Mouse (Mus musculus) kidney, adult 18-20 months (tissue): ENCODE data around the gene Retreg2.

Source experiments
- DNase-seq: peaks from one replicate; pipeline ENCODE4 v3.0.0; 2021

Gene Retreg2

DNA sequence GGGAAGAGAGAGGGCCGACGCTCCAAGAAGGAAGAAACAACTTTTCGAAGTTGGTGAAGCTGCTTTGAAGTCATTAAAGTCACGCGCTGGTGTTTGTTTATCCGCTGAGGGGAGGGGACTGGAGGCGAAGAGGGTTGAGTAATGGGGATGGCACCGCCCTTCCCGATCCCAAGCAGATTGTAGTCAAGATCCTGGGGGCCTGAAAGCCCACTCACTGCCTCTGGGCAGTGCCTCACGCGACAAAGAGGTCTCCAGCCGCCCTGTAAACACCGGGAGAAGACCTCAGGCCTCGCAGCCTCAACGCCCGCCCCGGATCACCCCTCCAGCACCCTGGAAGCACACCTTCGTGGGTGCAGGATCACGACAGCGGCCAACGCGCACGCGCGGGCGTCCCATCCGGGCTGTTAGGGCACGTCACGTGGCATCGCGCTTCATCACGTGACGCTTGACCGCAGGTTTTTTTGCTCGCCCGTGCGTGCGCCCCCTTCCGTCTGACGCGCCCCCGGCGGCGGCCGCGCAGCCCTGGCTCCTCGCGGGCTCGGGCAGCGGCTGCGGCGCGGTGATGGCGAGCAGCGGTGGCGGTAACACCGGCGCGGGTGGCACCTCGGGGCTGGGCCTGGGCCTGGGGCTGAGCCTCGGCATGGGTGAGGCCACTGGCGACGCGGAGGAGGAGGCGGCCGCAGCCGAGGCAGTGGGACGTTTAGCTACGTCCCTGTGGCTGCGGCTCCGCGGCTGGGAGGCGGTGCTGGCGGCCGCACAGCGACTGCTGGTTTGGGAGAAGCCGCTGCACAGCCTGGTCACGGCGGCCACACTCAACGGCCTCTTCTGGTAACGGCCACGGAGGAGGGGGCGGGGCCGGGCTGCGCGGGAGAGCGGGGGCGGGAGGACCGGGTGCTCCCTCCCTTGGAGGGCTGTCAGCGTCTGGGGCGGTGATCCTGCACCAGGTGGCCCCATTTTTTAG, at the start of gene Retreg2, which contains the start of gene Cnppd1:
TSS of gene Retreg2 (plus strand) at position 478 of the 961 bp plus-strand sequence.
TSS of gene Cnppd1 (minus strand) at position 411 of the 961 bp plus-strand sequence.
- peak; percentile 98 for DNase-seq

DNA sequence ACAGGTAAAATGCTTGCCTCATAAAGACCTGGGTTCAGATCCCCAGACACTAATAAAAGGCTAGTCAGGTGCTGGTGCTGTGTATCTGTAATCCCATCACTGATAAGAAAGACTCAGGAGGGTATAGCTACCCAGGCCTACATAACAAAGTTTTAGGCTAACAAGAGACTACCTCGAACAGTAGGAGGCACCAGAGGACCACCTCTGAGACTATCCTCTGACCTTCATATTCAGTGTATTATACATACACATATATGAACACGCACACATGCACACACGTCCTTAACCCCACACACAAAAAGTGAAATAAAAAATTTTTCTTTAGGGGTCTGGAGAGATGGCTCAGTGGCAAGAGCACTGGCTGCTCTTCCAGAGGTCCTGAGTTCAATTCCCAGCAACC, 20.4 kb upstream of the Retreg2 start:
- DNase-seq, result no peak

DNA sequence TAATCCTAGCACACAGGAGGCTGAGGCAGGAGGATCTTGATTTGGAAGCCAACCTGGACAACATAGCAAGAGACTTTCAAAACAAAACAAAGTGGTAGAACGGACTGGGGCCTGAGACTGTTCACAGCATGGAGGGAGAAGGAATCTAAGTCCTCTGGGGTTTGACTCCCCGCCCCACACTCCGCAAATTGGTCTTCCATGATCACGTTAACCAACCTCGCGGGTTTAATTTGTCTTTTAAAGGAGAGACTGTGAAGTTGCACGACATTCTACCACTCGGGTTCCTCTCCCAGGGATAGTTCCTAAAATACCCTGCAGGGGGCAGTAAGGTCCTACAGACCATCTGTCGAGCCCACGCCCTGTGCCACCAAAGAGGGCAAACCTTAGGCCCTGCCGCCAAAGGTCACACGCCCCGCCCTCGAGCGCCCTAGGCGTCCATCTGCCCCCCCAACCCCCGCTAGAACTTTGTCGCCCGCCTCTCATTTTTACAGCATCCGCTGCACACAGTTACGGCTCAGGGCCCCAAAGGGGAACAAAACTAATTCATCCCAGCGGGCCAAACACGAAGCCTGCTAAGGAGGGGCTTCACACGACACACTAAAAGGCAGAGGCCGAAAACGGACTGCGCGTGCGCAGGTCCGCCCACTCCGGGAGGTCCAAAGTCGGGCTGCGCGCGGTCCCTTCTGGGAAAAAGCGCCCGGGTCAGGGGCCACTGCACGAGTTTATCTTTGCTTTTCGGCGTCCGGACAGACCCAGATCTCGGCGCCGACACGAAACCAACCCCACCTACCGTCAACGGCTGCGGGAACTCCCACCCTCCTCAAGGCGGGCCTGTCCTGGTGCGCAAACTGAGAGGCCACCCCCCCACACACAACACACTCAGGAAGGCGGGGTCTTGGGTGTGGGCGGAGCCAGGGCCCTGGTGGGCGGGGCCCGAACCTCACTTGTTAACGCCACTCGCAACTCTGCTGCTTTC, 17.9 kb upstream of the Retreg2 start, which contains the start of gene Nhej1:
TSS of gene Nhej1 (minus strand) at position 855 of the 976 bp plus-strand sequence.
- peak; percentile 98 for DNase-seq

DNA sequence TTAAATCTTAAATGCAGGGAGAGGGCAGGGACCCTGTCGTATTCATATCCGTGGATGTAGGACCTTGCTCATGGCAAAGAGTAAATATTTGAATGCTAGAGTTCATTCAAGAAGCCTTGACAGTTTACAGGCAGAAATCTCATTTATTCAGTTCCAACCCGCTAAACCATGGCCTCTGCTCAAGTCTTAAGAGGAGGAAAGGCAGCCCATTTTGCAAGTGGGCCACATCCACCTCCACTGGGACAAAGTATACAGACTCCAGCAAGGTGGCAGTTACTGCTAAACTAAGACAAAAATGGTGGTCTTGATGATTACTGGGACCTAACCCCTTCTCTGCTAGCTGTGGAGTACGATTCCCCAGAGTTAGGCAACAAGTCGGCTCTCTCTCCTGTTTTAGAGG, 17.2 kb upstream of the Retreg2 start:
- DNase-seq, result no peak

DNA sequence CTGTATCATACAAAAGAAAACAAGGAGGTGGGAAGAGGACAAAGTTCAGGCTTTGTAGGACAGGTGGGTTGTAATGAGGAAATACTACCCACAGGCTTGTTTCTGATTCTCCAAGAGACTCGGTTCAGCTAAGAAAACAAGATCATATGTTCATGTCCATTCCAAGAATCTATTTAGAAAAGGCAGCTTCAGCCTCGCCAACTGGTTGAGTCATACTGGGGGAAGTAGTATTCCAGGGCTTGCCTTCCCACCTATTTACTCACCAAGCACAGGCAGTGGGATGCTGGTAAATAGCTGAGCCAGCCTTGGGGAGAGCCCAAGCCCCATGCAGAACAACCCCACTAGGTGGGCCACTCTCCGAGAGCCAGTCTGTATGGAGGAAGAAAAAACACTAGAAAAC, 13.9 kb upstream of the Retreg2 start:
- DNase-seq, result no peak

DNA sequence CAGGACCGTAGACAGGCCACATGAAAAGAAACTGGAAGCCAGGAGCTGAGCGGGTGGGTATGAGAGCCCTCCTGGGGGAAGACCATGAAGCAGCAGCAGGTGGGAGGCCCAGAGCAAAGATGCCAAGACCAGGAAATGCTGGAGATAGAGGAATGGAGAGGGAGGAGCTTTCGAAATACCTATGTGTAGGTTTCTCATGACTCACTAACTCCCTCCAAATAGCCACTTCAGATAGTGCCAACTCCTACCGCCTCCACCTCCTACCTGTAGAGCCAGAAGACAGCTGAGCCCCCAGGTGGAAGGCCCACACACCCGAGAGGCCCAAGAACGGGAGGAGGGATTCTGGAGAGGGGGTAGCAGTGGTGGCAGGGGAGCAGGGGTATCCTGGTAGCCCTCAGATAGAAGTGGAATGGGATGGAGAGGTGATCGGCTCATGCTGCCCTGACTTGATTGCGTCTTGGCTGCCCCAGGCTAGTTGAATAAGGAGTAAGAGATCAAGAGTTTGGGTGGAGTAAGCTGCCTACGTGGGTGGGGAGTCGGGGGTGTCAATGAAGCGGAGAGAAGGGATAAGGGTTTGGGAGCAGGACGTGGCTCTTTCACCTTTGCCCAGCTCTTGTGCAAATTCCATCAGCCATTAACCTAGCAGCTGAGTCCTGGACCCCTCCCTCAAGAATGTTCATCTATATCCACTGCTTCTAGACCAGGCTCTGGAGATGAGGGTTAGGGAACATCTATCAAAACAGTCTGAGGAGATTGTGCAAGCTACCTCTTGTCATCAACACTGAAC, 9.0 kb upstream of the Retreg2 start, which contains the start of gene Slc23a3:
TSS of gene Slc23a3 (minus strand) at position 470 of the 787 bp plus-strand sequence.
- peak; percentile 57 for DNase-seq

DNA sequence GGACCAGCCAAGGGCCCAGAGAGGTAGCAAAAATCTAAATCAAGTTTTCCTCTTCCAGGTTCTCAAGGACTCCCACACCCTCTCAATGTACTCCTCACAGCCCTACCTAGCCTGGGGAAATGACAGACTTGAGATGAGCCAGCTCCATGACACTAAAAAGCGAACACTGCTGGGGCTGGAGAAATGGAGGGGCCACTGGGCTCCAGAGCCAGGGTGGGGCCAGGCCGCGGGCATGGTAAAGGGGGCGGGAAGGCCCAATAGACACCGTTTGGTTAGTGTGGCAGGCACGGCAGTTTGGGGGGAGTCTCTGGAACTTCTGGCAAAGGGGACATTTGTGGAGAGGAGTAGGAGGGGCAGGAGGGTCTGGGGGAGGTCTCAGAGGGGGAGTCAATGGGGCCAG, 6.3 kb upstream of the Retreg2 start:
- no peak for DNase-seq

DNA sequence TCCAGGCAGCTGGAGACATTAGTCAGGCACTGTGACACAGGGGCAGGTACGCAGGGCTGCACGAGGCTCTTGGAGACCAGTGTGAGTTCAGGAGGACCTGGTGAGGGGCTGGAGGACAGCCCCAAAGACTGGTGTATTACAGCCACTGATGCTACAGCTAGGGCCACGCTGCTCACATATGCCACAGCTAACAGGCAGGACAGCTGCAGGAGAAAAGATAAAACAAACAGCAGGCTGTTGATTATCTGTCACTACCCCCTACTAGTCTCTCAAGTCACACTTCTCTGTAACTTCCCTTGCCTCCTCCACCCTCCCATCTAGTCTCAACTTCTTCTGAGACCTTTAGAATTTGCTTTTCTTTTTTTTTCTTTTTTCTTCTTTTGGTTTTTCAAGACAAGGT, 5.8 kb upstream of the Retreg2 start:
- DNase-seq, result no peak

DNA sequence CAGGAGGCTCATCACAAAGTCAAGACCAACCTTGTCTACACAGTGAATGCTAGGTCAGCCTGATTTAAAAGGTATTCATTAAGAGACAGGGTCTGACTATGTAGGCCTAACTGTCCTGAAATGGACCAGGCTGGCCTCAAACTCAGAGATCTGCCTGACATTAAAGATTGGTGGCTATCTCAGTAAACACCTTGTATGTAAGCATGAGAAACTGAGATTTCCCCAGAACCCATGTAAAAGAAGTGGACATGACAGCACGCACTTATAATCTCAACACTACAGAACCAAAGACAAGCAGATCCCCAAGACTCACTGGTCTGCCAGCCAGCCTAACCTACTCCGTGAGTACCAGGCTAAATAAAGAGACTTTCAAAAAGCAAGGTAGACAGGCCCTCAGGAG, 4.1 kb upstream of the Retreg2 start:
- DNase-seq, result no peak

DNA sequence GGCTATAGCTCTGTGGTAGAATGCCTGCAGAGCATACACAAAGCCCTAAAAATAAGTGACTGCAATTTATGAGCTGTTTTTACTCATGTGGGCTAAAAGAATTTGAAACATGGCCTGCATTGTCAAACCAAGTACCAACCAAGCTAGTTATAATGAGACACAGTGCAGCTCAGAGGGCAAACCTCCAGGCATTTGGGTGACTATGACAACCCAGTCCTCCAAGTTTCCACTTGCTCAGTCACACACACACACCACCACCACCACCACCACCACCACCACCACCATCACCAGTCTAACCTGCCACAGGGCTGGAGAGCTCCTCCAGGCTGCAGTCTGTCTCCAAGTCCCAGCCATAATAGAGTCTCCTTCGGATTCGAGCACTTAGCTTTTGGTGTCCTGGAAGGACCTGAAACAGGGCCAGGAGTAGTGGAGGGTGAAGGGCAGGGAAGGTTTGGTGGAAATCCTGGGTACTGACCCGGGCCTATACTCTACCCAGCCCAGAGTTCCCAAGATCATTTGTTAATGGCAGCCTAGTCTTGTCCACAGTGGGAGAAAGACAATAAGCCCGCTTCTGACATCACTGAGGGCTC, 1.9 kb upstream of the Retreg2 start:
- DNase-seq, result peak; percentile 52

DNA sequence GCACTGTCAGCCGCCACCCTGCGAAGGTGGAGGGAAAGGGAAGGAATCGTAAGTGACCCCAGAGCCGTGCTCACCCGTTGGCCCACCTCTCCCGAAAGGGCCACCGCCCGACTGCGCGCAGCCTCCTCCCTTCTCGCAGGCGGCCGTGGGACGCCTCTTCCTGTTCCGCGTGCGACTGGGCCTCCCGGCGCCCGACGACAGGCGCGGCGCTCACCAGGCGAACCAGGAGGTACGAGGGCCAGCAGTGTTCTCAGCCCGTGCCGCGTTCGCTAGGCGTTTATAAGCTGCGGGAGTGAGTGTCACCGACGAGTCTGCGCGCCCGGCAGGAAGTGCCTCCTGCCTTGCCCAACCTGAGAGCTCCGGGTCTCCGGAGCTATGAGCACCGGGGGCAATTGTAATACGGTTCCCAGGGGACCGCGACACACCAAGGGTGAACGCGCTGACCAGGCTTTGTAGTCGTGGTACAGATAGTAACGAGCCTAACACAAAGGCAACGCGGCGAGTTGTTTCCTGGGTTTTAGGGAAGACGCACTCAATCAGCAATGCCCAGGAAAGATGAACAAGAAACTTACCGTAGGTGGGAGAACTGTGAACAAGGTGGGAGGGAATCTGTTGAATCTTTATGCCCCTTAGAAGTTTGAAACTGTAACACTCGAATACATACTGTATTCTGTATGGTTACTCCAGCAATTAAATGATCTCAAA, 940 bp upstream of the Retreg2 start:
- peak; percentile 83 for DNase-seq

DNA sequence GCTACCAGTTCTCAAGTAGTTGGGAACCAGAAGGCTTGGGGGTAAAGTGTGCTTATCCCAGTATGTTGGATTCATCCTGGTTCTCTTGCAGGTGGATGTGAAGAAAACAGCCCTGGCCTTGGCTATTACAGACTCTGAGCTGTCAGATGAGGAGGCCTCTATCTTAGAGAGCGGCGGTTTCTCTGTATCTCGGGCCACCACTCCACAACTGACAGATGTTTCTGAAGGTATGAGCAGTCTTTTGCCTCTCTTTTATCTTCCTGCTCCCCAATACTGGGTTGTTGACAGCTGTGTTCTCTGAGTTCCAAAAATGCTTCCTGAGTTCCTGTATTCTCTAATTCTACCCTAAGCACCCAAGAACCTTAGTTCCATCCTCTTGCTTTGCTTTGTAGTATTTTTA, 3.0 kb downstream of the Retreg2 start:
- no peak for DNase-seq

DNA sequence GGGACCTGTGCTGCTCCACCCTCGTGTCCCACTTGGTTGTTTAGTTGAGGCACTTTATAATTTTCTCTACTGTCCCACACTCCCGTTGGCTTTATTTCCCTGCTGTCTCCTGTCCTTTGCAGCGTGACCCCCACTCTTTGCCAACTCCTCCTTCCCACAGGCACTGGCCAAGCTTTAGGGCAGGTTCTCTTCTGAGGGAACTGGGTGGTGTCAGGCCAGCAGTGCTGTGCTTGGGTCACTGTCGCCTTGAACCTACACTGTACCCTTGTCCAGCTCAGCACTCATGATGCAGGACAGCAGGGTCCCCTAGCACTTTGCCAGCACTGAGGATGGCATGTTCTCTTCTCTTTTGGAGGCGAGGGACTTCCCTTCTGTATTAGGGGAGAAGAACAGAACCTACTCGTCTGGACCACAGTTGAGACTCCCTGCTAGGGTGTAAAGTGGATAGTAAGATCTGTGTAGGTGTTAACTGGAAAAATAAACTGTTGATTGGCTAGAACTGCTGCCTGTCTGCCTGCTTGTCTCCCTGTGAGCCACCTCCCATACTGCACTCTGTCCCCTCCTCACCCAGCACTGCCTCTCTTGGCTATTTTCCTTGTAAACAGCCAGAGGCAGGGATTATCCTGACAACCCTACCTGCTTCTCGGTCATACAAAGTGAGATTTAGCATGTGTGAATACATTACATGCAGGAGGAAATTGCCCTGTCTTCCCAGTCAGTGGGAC, 5.0 kb downstream of the Retreg2 start:
- peak; percentile 39 for DNase-seq

DNA sequence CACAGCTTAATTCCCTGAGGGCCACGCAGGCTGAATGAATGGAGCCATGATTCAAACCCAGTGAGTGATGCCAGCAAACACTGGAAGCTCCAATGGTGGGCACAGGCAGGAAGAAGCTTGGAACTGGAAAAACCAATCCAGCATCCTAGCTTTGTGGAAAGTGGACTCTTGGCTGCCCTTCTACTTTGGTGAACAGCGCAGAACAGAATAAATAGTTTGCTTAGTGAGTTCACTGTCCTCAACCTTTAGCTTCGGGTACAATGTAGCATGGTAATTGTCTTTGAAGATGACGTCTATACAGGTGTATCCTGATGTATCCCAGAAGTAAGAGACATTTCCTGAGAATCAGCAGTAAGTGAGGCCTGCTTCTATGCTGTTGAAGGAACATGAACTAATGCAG, 6.1 kb downstream of the Retreg2 start:
- no peak for DNase-seq

DNA sequence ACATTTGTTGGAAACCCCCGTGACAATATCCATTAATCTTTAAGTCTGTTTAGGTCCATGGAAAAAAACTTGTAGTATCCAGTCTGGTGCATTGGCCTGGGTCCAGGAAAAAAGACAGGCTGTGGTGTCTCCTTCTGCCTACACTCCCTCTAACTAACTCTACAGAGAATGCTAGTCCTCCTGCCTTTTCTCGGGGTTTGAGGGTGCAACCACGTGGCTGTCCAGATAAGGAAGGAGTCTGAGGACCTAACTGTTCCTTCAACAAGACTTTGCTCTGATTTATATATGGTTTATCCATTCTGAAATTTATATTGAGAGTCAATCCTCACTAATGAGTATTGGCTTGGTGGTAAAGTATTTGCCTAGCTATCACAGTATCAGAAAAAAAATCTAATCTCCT, 13.3 kb downstream of the Retreg2 start:
- no peak for DNase-seq

DNA sequence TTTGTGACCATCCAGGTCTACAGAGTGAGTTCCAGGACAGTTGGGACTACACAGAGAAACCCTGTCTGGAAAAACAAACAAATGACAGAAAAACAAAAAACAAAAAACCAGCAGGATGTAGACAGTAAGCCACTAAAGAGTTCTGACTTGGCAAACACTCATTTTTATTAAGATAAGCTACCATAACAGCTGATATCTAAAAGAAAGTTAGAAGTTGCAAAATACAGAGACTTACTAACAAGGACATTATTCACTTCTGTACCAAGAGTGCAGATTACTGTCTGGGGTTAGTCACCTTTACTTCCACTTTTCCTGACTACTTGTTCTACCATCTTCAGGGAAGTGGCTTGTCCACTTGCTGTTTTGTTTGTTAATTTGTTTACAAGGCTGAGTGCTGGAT, 16.4 kb downstream of the Retreg2 start:
- DNase-seq, result no peak

DNA sequence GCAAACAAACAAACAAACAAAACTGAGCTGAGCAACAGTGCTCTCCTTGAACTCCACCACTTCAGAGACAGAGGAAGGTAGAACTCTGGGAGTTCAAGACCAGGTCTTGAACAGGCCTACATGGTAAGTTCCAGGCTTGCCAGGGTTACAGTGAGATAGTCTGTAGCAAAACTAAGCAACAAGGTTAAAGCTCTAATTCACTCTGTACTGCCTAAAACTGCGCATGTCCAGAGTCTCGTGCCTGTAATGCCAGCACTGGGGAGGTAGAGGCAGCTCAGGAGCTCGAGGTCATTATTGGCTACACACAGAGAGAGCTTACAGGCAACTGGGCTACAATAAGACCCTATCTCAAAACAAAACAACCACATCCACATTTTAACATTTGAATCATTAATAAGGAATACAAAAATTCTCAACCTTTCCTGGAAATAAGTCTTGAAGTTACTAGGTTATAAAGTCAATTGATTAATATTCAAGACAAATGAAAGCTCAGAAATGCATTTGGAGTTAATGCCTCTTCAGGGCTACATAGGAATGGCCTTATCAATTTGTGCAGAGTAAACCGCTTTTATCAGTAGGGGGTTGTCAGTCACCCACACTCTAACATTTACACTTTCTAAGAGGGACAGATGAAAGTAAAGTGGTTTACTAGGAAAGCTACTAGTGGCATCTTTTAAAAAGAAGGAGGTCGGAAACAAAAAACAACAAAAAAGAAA, 17.1 kb downstream of the Retreg2 start:
- no peak for DNase-seq

DNA sequence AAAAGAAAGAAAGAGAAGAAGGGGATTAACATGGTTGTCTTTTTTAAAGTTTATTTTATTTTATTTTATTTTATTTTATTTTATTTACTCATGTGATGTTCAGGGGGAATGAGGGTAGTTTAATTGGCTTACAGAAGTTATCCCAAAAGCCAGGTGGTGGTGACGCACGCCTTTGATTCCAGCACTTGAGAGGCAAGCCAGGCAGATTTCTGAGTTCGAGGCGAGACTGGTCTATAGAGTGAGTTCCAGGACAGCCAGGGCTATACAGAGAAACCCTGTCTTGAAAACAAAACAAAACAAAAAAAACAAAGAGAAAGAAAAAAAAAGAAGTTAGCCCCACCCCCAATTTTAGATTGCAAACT, 17.7 kb downstream of the Retreg2 start:
- DNase-seq, result no peak

DNA sequence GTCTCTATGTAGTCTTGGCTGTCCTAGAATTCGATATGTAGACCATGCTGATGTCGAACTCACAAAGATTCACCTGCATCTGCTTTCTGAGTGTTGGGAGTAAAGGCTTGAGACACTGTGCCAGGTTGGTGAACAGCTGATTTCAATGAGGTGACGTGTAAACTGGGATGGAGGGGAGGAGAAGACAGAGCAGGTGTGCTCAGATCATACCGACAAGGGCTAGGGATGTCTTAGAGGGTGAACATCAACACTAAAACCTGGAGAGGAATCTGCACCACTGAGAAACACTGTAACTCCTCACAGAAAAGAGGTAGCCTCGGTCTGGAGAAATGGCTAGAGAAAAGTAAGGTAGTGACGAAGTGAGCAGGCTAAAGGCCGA, 25.5 kb downstream of the Retreg2 start:
- no peak for DNase-seq
